In the genomic region with DNA sequence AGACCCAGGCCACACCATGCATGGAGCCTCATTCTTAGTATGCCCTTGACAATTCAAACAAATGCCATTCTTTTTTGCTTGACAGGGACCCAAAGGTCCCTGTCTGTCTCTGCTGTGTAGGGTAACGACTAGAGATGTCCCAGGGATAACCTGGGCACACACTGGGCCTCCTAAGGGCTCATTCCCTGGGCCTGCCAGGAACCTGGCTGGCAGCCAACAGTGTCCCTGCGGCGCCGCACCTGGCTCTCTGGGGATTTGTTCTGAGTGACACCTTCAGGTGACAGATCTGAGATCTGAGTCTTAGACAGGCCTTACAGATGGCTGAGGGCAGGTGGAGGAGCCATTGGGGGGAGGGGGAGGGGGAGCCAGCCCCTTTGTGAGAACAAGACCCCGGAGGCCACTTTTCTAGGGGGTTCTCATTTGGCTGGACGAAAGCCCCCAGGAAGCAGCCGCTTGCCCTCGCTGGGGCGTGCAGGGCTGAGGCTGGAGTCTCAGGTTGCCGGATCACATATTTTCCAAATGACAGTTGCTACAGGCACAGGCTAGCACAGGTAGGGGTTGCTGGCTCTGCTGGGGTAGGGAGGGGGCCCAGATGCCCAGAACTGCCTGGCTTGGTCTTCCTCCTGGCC, we compare ENCODE assay signal across 19 mouse cellular contexts.
A peak's percentile ranks its signal among the peaks of the same experiment; 100 is the strongest.
DNase-seq lines count a peak whose midpoint lies in the region; ATAC-seq and TF ChIP-seq lines count a peak whose summit lies in the region.
"Had no signal": no experiment of that assay in that cellular context is flagged by ENCODE, and none has a peak within 500 bp of the region (broad histone marks: within the 10 kb centered on the region; RNA-seq: fewer than 3 reads in every experiment).

No protein-coding gene starts in this region.

- WGBS in hindbrain, embryonic 10.5 days, result 66% methylated on average over 10 of the region's 10 CpGs
- 67% methylated on average over 10 of the region's 10 CpGs for WGBS in hindbrain, embryonic 16.5 days
- WGBS in intestine, postnatal 0 days, result 52% methylated on average over 10 of the region's 10 CpGs
- 48% methylated on average over 10 of the region's 10 CpGs for WGBS in stomach, postnatal 0 days
- 78% methylated on average over 10 of the region's 10 CpGs for WGBS in liver, postnatal 0 days (ENCODE audit: insufficient replicate concordance)

- ATAC-seq in hindbrain, embryonic 16.5 days, result no peak
- peak; percentile 64 for ATAC-seq in intestine, postnatal 0 days
- 0 out of 2 replicates have a peak, but pooled peaks have one; percentile 24 for ATAC-seq in stomach, postnatal 0 days (ENCODE audit: low FRiP score, low TSS enrichment)
- ATAC-seq in frontal cortex, adult (ENCODE audit: low TSS enrichment), result no peak
- ATAC-seq in liver, postnatal 0 days, result no peak
- ATAC-seq: Patski had no signal

- H3K9ac ChIP-seq in hindbrain, embryonic 16.5 days (ENCODE audit: low read depth, low read length), result no peak overlapping the region
- H3K9ac ChIP-seq in intestine, postnatal 0 days (ENCODE audit: low read depth, low read length), result no peak overlapping the region
- no peak overlapping the region for H3K9ac ChIP-seq in stomach, postnatal 0 days (ENCODE audit: low read length)
- no peak overlapping the region for H3K9ac ChIP-seq in liver, postnatal 0 days (replicated peaks)
- H3K9ac ChIP-seq: liver, embryonic 15.5 days; neural tube, embryonic 12.5 days had no signal

- peak overlapping the region; percentile 53; the same call in 1 of the 2 replicates for H3K27ac ChIP-seq in hindbrain, embryonic 10.5 days
- no peak overlapping the region for H3K27ac ChIP-seq in hindbrain, embryonic 16.5 days (ENCODE audit: low read depth, low read length)
- no peak overlapping the region for H3K27ac ChIP-seq in intestine, postnatal 0 days (ENCODE audit: low read depth, low read length)
- H3K27ac ChIP-seq in stomach, postnatal 0 days (replicated peaks), result 0 out of 2 replicates have a peak overlapping the region, but pooled peaks have one; percentile 0
- H3K27ac ChIP-seq in liver, postnatal 0 days (ENCODE audit: low read depth), result no peak overlapping the region
- H3K27ac ChIP-seq: kidney, postnatal 0 days; liver, embryonic 15.5 days; neural tube, embryonic 12.5 days had no signal

- peaks cover 48% of the 10 kb centered on the region for H3K27me3 ChIP-seq in hindbrain, embryonic 10.5 days (ENCODE audit: insufficient read depth, poor library complexity, severe bottlenecking)
- H3K27me3 ChIP-seq in hindbrain, embryonic 16.5 days (replicated peaks; ENCODE audit: control insufficient read depth, insufficient read depth, low read length), result peaks cover 5% of the 10 kb centered on the region; the same call in 1 of the 2 replicates
- no peaks in the 10 kb centered on the region for H3K27me3 ChIP-seq in intestine, postnatal 0 days (replicated peaks; ENCODE audit: control insufficient read depth, insufficient read depth, low read length)
- no peaks in the 10 kb centered on the region for H3K27me3 ChIP-seq in stomach, postnatal 0 days (ENCODE audit: control insufficient read depth, insufficient read depth, low read length)
- H3K27me3 ChIP-seq in liver, postnatal 0 days (ENCODE audit: insufficient read depth, low read length), result no peaks in the 10 kb centered on the region
- H3K27me3 ChIP-seq: Patski had no signal

- no peaks in the 10 kb centered on the region for H3K36me3 ChIP-seq in hindbrain, embryonic 10.5 days
- H3K36me3 ChIP-seq in hindbrain, embryonic 16.5 days (ENCODE audit: control insufficient read depth, insufficient read depth, low read length), result no peaks in the 10 kb centered on the region
- no peaks in the 10 kb centered on the region for H3K36me3 ChIP-seq in intestine, postnatal 0 days (ENCODE audit: control insufficient read depth, insufficient read depth)
- no peaks in the 10 kb centered on the region for H3K36me3 ChIP-seq in stomach, postnatal 0 days (ENCODE audit: control insufficient read depth, insufficient read depth, low read length)
- H3K36me3 ChIP-seq in liver, postnatal 0 days (replicated peaks; ENCODE audit: insufficient read depth, low read length), result no peaks in the 10 kb centered on the region
- H3K36me3 ChIP-seq: liver, embryonic 15.5 days; neural tube, embryonic 12.5 days had no signal

- H3K4me3 ChIP-seq in hindbrain, embryonic 10.5 days, result no peak overlapping the region
- H3K4me3 ChIP-seq in hindbrain, embryonic 16.5 days (ENCODE audit: low read length), result no peak overlapping the region
- H3K4me3 ChIP-seq in intestine, postnatal 0 days (ENCODE audit: low read depth, low read length), result no peak overlapping the region
- H3K4me3 ChIP-seq in stomach, postnatal 0 days (ENCODE audit: low read depth, low read length), result no peak overlapping the region
- no peak overlapping the region for H3K4me3 ChIP-seq in liver, postnatal 0 days (ENCODE audit: low read depth, low read length)
- H3K4me3 ChIP-seq: liver, embryonic 15.5 days; megakaryocyte, embryonic 14.5 days; neural tube, embryonic 12.5 days had no signal

- TF ChIP-seq CTCF in intestine, postnatal 0 days (IDR thresholded peaks at IDR 0.05; ENCODE audit: low read depth), result 0 out of 2 replicates have a peak, but pooled peaks have one; percentile 17
- no peak for TF ChIP-seq CTCF in stomach, postnatal 0 days (IDR thresholded peaks at IDR 0.05; ENCODE audit: low read depth)
- TF ChIP-seq CTCF in liver, postnatal 0 days (IDR thresholded peaks at IDR 0.05; ENCODE audit: low read depth), result no peak

- peaks cover 49% of the 10 kb centered on the region for H3K4me1 ChIP-seq in hindbrain, embryonic 10.5 days (replicated peaks)
- H3K4me1 ChIP-seq in hindbrain, embryonic 16.5 days (ENCODE audit: control insufficient read depth, insufficient read depth, low read depth, low read length), result peaks cover 11% of the 10 kb centered on the region
- 0 out of 2 replicates have a peak, but pooled peaks cover 6% of the 10 kb centered on the region for H3K4me1 ChIP-seq in intestine, postnatal 0 days (replicated peaks; ENCODE audit: control insufficient read depth, insufficient read depth, low read length)
- no peaks in the 10 kb centered on the region for H3K4me1 ChIP-seq in stomach, postnatal 0 days (replicated peaks; ENCODE audit: control insufficient read depth, insufficient read depth)
- H3K4me1 ChIP-seq in liver, postnatal 0 days (ENCODE audit: insufficient read depth), result no peaks in the 10 kb centered on the region
- H3K4me1 ChIP-seq: liver, embryonic 15.5 days had no signal

- TF ChIP-seq EP300 in stomach, postnatal 0 days (optimal IDR thresholded peaks at IDR 0.05), result no peak
- no peak for TF ChIP-seq EP300 in liver, postnatal 0 days (IDR thresholded peaks at IDR 0.05; ENCODE audit: low read depth)

- no peak overlapping the region for H3K4me2 ChIP-seq in hindbrain, embryonic 16.5 days (ENCODE audit: low read length)
- no peak overlapping the region for H3K4me2 ChIP-seq in intestine, postnatal 0 days (replicated peaks; ENCODE audit: low read depth)
- no peak overlapping the region for H3K4me2 ChIP-seq in stomach, postnatal 0 days (replicated peaks; ENCODE audit: low read depth)
- H3K4me2 ChIP-seq in liver, postnatal 0 days (ENCODE audit: low read depth, low read length), result no peak overlapping the region
- H3K4me2 ChIP-seq: liver, embryonic 15.5 days; neural tube, embryonic 12.5 days had no signal

- H3K9me3 ChIP-seq in hindbrain, embryonic 10.5 days, result no peaks in the 10 kb centered on the region
- no peaks in the 10 kb centered on the region for H3K9me3 ChIP-seq in hindbrain, embryonic 16.5 days (ENCODE audit: control insufficient read depth, low read length)
- H3K9me3 ChIP-seq in intestine, postnatal 0 days (ENCODE audit: control insufficient read depth), result no peaks in the 10 kb centered on the region
- H3K9me3 ChIP-seq in stomach, postnatal 0 days (ENCODE audit: control insufficient read depth, low read length), result no peaks in the 10 kb centered on the region
- H3K9me3 ChIP-seq in liver, postnatal 0 days (ENCODE audit: low read length), result no peaks in the 10 kb centered on the region
- H3K9me3 ChIP-seq: liver, embryonic 15.5 days; megakaryocyte, embryonic 14.5 days; neural tube, embryonic 12.5 days had no signal

- DNase-seq in hindbrain, embryonic 10.5 days (ENCODE audit: low spot score), result no peak
- peak; percentile 19 to 22 for DNase-seq in urinary bladder, adult 18-20 months (ENCODE audit: low spot score in 2 of 2)
- DNase-seq in urinary bladder, adult 2 months (ENCODE audit: low spot score), result no peak
- DNase-seq in stomach, postnatal 0 days (ENCODE audit: low spot score), result peak; percentile 76
- DNase-seq in liver, postnatal 0 days, result no peak
- DNase-seq: B cell, adult 2 months; cerebellum, postnatal 25 days; gastrocnemius, postnatal 14 days; heart, postnatal 4 days; layer of hippocampus, adult 9-11 months; right cerebral cortex, postnatal 14 days had no signal

Comparison
In these comparisons a context has a peak if more than half of its experiments do, and no peak if none do; other contexts are left out.
1. DNase-seq: peak in urinary bladder, adult 18-20 months (2 of 2) and stomach, postnatal 0 days (single experiment); none in hindbrain, embryonic 10.5 days (single experiment), urinary bladder, adult 2 months (single experiment) and liver, postnatal 0 days (single experiment).
2. H3K27ac ChIP-seq: peak in hindbrain, embryonic 10.5 days (single experiment) and stomach, postnatal 0 days (single experiment); none in hindbrain, embryonic 16.5 days (single experiment), intestine, postnatal 0 days (single experiment) and liver, postnatal 0 days (single experiment).
3. ATAC-seq: peak in intestine, postnatal 0 days (single experiment) and stomach, postnatal 0 days (single experiment); none in hindbrain, embryonic 16.5 days (single experiment), frontal cortex, adult (single experiment) and liver, postnatal 0 days (single experiment).